Mouse (Mus musculus): ENCODE results near the gene Irgq. TPM values are rescaled to one million over a fixed set of nuclear protein-coding genes. Genes with fewer than 3 reads are reported as not detected.

The Irgq gene
- polyA plus RNA-seq, 1 experiment from 2014 or later: 5.3 TPM

DNA sequence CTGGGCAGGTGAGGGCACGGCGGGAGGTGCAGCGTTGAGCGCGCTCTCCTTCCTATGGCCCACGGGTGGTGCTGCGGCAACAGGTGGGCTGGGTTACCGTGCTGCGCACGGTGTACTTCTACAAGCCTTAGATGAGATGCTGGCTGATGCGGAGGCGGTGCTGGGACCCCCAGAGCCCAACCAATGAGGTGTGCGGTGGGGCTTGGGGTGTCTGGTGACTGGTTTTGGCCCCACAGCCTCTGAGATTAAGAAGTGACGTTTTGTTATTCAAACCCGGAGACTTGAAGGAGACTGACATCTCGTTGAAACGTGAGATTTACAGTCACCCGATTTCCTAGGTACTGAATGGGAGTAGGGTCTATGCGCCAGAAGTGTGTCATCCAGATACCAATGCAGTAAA, 3.8 kb downstream of the Irgq start:
- peaks cover 11% of the 10 kb centered on the region; the same call in 1 of the 2 replicates for H3K4me1 ChIP-seq (replicated peaks)

DNA sequence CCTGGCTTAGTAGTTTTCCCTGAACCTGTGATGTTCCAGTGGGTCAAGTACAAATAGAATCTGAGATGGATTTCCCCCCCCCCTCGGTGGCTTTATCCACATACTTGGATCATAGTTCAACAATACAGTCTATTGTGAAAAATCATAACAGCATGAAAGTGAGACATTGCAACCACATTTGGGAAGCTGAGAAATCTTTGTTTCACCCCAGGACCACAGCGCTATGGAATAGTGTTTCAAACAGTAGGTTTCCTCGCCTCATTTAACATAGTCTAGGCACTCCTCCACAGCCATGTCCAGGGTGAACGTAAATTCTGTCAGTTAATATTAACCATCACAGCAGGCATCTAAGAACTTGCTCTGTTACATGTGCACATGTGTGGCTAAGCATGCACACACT, 6.6 kb downstream of the Irgq start:
- H3K9ac ChIP-seq: no peak overlapping the region
- no peak overlapping the region for H3K27ac ChIP-seq
- no peak overlapping the region for H3K4me2 ChIP-seq (replicated peaks)
- 79% methylated on average over 4 of the region's 4 CpGs for WGBS
- no peak for ATAC-seq
- no peaks in the 10 kb centered on the region for H3K27me3 ChIP-seq (replicated peaks)
- H3K4me1 ChIP-seq (replicated peaks): 0 out of 2 replicates have a peak, but pooled peaks cover 4% of the 10 kb centered on the region
- peaks cover 21% of the 10 kb centered on the region for H3K36me3 ChIP-seq
- H3K4me3 ChIP-seq (replicated peaks): no peak overlapping the region
- no peaks in the 10 kb centered on the region for H3K9me3 ChIP-seq

More for the DNA sequence above, 3.8 kb downstream of the Irgq start:
- Histone ChIP-seq H3K4me2 (replicated peaks) (no peak overlapping the region), H3K9ac (no peak overlapping the region), H3K27ac (no peak overlapping the region), H3K9me3 (no peaks in the 10 kb centered on the region), H3K36me3 (peaks cover 21% of the 10 kb centered on the region), H3K27me3 (replicated peaks) (no peaks in the 10 kb centered on the region), H3K4me3 (replicated peaks) (no peak overlapping the region)
- 58% methylated on average over 19 of the region's 19 CpGs for WGBS
- ATAC-seq: no peak

DNA sequence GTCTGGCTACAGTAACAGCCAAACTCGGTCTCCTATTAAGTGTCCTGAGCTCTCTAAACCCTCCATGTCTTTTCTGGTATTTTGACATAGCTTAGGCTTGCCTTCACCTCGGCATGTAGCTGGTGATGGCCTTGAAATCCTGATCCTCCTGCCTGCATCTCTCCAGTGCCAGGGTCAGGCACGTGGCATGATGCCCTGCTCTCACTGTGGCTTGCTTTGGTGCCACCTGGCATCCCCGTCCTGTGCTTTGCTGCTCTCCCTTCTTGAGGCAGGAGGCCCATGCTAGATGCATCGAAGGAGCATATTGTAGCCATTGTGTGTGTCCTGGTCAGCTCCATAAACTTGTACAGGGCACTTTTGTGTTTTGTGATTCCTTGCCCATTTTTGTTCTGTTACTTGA, 7.1 kb downstream of the Irgq start:
- no peaks in the 10 kb centered on the region for H3K9me3 ChIP-seq
- H3K4me1 ChIP-seq (replicated peaks): 0 out of 2 replicates have a peak, but pooled peaks cover under 1% of the 10 kb centered on the region
- WGBS: 79% methylated on average over 5 of the region's 5 CpGs
- H3K27me3 ChIP-seq (replicated peaks): no peaks in the 10 kb centered on the region
- H3K9ac ChIP-seq: no peak overlapping the region
- H3K4me2 ChIP-seq (replicated peaks): no peak overlapping the region
- H3K27ac ChIP-seq: no peak overlapping the region
- peaks cover 21% of the 10 kb centered on the region for H3K36me3 ChIP-seq
- no peak for ATAC-seq
- H3K4me3 ChIP-seq (replicated peaks): no peak overlapping the region

DNA sequence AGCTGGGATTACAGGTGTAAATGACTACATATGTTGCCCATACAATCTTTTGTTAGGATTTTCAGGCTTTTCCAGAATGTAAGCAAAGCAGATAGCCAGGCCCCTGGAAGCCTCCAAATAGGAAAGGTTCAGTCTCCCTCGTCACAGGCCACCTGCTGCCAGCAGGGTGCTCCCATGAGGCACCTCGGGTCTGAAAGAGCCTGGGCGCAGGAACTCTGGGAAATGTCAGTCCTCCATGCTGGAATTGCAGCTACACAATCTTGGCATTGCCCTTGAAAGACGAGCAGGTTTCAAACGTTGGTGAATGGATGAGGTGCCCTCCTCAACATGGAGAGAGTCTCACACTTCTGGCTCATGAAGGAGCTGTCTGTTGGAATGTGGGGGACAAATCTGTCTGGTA, 7.7 kb downstream of the Irgq start:
- no peaks in the 10 kb centered on the region for H3K4me1 ChIP-seq (replicated peaks)
- no peak overlapping the region for H3K27ac ChIP-seq
- H3K27me3 ChIP-seq (replicated peaks): no peaks in the 10 kb centered on the region
- no peak overlapping the region for H3K4me3 ChIP-seq (replicated peaks)
- H3K9me3 ChIP-seq: no peaks in the 10 kb centered on the region
- no peak for ATAC-seq
- H3K4me2 ChIP-seq (replicated peaks): no peak overlapping the region
- peaks cover 20% of the 10 kb centered on the region for H3K36me3 ChIP-seq
- 37% methylated on average over 5 of the region's 5 CpGs for WGBS
- H3K9ac ChIP-seq: no peak overlapping the region

DNA sequence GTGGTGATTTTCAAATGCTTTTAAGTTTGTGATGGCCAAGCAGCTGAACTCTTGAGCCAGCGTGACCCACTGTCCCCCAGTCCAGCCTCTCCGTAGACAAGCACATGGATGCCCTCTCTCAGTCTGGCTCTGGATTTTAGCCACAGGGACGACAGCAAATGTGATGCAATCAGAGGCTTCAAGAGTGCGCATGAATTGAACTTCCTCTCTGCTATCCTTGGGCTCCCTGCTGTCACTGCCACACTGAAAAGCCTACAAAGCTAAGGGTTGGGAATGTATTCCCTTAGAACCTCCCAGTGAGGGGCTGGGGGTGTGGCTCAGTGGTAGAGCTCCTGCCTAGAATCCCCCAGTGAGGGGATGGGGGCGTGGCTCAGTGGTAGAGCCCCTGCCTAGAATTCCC, 8.2 kb downstream of the Irgq start:
- Histone ChIP-seq H3K4me2 (replicated peaks) (no peak overlapping the region), H3K27me3 (replicated peaks) (no peaks in the 10 kb centered on the region), H3K9ac (no peak overlapping the region), H3K36me3 (peaks cover 14% of the 10 kb centered on the region), H3K4me3 (replicated peaks) (no peak overlapping the region), H3K9me3 (no peaks in the 10 kb centered on the region), H3K4me1 (replicated peaks) (no peaks in the 10 kb centered on the region), H3K27ac (no peak overlapping the region)
- ATAC-seq: no peak
- WGBS: 74% methylated on average over 5 of the region's 5 CpGs

DNA sequence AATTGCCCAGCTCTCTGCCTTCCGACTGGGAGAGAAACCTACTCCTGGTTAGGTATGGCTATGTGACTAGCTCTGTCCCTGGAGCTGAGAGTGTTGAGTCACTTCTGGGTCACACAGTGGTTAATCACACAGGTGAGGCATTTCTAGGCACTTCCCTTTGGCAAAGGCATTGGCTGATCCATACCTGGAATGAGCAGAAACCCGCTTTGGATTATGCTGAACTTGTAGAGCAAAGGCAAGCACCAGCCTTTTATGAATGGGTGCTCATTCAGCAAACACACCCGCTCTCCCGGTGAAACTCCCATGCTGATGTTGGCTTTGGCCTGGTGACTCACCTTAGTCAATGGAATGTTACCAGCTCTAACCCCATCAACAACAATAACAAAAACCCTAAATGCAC, 9.2 kb downstream of the Irgq start:
- H3K27me3 ChIP-seq (replicated peaks): no peaks in the 10 kb centered on the region
- WGBS: 89% methylated on average over 4 of the region's 4 CpGs
- peaks cover 8% of the 10 kb centered on the region; the same call in 1 of the 2 replicates for H3K36me3 ChIP-seq
- H3K4me2 ChIP-seq (replicated peaks): no peak overlapping the region
- no peak overlapping the region for H3K9ac ChIP-seq
- H3K27ac ChIP-seq: no peak overlapping the region
- H3K4me3 ChIP-seq (replicated peaks): no peak overlapping the region
- no peaks in the 10 kb centered on the region for H3K4me1 ChIP-seq (replicated peaks)
- ATAC-seq: no peak
- no peaks in the 10 kb centered on the region for H3K9me3 ChIP-seq

DNA sequence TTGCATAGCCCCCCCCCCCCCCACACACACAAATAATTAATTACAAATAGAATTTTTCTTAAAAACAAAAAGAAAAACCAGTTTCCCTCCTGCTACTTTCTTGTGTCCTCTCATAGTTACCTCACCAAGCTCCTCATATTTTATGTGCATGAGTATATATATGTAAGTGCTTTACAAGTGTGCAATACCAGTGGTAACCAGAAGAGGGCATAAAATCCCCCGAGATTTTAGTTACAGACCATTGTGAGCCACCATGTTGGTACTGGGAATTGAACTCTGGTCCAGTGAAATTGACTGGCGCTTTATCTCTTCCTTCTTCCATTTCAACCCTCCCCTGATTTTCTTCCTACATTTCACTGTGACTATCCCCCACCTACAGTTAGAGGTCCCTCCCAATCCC, 14.0 kb downstream of the Irgq start:
- ATAC-seq: no peak
- peaks cover 12% of the 10 kb centered on the region for H3K4me1 ChIP-seq (replicated peaks)
- no peaks in the 10 kb centered on the region for H3K27me3 ChIP-seq (replicated peaks)
- 84% methylated on average over 2 of the region's 2 CpGs for WGBS
- H3K36me3 ChIP-seq: 0 out of 2 replicates have a peak, but pooled peaks cover 3% of the 10 kb centered on the region
- no peak overlapping the region for H3K4me2 ChIP-seq (replicated peaks)
- no peak overlapping the region for H3K27ac ChIP-seq
- H3K4me3 ChIP-seq (replicated peaks): no peak overlapping the region
- no peak overlapping the region for H3K9ac ChIP-seq
- H3K9me3 ChIP-seq: no peaks in the 10 kb centered on the region

DNA sequence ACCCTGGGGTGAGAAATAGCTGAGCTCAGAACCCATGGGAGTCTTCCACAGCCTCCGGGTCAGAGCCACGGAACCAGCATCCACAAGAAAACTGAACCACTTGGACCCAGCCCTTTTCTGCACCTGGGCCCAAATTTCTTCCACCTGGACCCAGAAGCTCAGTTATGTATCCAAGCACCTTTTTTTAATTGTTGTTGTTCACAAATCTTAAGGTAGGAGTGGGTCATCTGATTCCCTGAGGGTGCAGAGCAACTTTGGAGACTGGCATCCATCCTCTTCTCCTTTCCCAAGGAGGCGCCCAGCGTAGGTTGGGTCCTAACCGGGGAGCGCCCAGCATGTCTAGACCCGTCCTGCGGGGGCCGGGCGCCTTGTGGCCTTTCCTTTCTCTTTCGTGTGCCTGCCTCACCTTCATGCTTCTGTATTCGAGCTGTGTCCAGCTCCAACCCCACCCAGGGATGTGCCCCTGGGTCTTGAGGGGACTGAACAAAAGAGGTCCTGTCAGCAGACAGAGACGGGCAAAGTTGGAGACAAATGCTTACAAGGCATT, 15.7 kb downstream of the Irgq start, which contains the start of the genes Pinlyp and Xrcc1:
TSS of gene Pinlyp (minus strand) at position 51 of the 547 bp plus-strand sequence.
TSS of gene Xrcc1 (plus strand) at position 222 of the 547 bp plus-strand sequence.
- peak; percentile 12; the same call in 1 of the 2 replicates for ATAC-seq
- 0 out of 2 replicates have a peak, but pooled peaks cover 3% of the 10 kb centered on the region for H3K36me3 ChIP-seq
- H3K4me1 ChIP-seq (replicated peaks): peaks cover 12% of the 10 kb centered on the region
- H3K27ac ChIP-seq: peak within 1 kb of the TSS; percentile 71
- peak within 1 kb of the TSS; percentile 77 for H3K4me2 ChIP-seq (replicated peaks)
- H3K4me3 ChIP-seq (replicated peaks): peak within 1 kb of the TSS; percentile 85
- 33% methylated on average over 13 of the region's 13 CpGs for WGBS
- H3K27me3 ChIP-seq (replicated peaks): no peaks in the 10 kb centered on the region
- H3K9ac ChIP-seq: peak within 1 kb of the TSS; percentile 79
- no peaks in the 10 kb centered on the region for H3K9me3 ChIP-seq

DNA sequence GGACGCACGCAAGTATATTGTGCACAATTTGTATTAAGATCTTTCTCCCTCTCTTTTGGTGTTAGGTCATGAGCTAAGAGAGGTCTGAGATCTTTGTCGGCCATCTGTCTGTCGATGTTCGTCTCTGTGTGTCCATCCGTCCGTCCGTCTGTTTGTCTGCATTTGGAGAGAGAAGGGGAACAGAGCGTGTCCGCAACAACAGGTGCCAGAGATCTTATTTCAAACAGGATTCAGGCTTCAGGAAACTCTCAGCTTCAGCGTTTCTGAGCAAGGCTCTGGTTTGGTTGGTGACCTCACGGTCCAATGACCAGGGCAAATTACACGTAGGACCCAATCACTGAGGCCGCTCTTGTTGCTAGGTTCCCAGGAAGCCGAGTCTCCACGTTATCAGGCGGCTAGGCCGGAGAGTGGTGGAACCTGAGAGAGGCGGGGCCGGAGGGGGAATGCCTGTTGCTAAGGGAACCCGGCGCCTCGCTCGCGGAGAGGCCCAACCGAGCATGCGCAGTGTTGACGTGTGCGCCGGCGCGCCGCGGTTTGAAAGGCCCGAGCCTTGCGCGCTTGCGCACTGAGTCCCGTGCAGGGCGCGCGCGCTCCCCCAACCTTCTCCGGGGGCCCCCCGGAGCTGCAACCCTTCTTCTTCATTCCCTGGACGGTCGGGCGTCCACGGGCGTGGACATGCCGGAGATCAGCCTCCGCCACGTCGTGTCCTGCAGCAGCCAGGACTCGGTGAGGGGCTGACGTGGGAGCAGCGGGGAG, 16.3 kb downstream of the Irgq start:
- Histone ChIP-seq H3K27ac (peak overlapping the region; percentile 71), H3K4me2 (replicated peaks) (peak overlapping the region; percentile 77), H3K9ac (peak overlapping the region; percentile 79), H3K27me3 (replicated peaks) (no peaks in the 10 kb centered on the region), H3K9me3 (no peaks in the 10 kb centered on the region), H3K4me1 (replicated peaks) (peaks cover 12% of the 10 kb centered on the region), H3K36me3 (0 out of 2 replicates have a peak, but pooled peaks cover 3% of the 10 kb centered on the region), H3K4me3 (replicated peaks) (peak overlapping the region; percentile 85)
- peak; percentile 100 for ATAC-seq
- WGBS: under 1% methylated on average over 57 of the region's 57 CpGs

DNA sequence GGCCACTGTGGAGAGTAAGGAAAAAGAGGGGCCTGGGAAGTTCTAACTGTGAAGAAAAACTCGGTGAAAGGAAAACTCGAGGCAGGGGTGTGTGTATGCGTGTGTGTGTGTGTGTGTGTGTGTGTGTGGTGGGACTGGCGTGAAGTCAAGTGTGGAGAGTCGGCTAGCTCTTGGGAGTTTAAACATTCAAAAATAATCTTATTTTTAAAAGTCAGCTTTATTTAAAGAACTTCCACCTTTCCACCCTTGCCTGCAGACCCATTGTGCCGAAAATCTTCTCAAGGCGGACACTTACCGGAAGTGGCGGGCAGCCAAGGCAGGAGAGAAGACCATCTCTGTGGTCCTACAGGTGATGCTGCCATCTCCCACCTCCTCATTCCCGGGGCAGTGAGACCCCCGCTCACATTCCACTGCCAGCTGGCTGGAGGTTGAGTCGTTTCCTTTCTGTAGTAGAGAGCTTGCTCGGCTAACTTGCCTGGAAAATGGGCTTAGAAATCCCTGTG, 17.1 kb downstream of the Irgq start:
- Histone ChIP-seq H3K27me3 (replicated peaks) (no peaks in the 10 kb centered on the region), H3K4me1 (replicated peaks) (peaks cover 12% of the 10 kb centered on the region), H3K4me2 (replicated peaks) (peak overlapping the region; percentile 77), H3K27ac (peak overlapping the region; percentile 71; the same call in 1 of the 2 replicates), H3K9ac (peak overlapping the region; percentile 79), H3K4me3 (replicated peaks) (peak overlapping the region; percentile 85), H3K9me3 (no peaks in the 10 kb centered on the region), H3K36me3 (0 out of 2 replicates have a peak, but pooled peaks cover 6% of the 10 kb centered on the region)
- 23% methylated on average over 13 of the region's 13 CpGs for WGBS
- ATAC-seq: no peak

DNA sequence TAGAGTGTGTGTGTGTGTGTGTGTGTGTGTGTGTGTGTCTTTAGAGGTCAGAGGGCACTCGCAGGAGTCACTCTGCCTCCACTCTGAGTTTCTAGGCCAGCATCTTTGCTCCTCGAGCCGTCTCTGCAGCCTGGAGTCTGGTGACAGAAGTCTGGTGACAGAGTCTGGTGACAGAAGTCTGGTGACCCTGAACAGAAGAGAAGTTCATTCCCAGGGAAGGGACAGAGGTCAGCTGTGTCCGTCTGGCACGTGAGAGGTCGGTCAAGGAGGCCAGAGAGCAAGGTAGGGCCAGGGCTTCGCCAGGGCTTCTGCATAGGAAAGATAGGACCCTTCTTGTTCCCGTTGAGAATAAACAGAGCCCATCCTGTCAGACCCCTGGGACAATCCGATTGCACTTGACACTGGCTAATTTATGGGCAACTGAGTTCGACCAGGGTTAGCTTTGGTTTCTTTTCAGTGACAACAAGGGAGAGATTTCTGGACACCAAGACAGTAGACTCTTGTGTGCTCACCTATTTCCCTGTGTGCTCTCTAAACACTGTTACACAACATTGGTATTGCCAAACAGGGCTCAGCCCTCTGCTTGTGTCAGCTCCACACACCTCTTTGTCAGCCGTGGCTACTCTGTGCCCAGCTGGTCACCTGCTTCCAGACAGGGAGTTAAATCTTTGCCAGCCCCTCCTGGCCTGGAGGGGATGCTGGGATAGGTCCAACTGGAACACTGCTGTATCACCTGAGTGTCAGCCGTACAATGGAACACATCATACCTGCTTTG, 21.7 kb downstream of the Irgq start:
- no peak for ATAC-seq
- H3K36me3 ChIP-seq: 0 out of 2 replicates have a peak, but pooled peaks cover 12% of the 10 kb centered on the region
- H3K4me2 ChIP-seq (replicated peaks): no peak overlapping the region
- H3K4me1 ChIP-seq (replicated peaks): peaks cover 7% of the 10 kb centered on the region
- no peaks in the 10 kb centered on the region for H3K27me3 ChIP-seq (replicated peaks)
- no peak overlapping the region for H3K4me3 ChIP-seq (replicated peaks)
- 74% methylated on average over 12 of the region's 12 CpGs for WGBS
- H3K9ac ChIP-seq: no peak overlapping the region
- no peak overlapping the region for H3K27ac ChIP-seq
- no peaks in the 10 kb centered on the region for H3K9me3 ChIP-seq

DNA sequence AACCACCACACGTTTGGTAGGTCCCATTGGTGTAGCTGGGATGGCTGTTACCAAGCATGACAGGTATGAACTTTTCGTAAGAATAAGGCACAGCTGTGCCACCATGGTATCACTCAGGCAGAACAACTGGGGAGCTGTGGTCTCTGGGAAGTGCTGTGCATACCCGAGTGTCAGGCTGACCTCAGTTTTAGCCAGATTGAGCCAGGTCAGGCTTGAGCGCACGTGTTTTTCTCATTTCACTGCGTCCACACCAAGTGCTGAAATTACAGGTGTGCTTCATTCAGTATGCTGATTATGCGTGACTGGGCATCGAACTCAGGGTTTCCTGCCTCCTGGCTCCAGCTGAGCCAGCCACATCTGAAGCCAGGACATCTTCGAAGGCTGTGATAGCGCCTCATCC, 25.3 kb downstream of the Irgq start:
- no peaks in the 10 kb centered on the region for H3K27me3 ChIP-seq (replicated peaks)
- H3K4me2 ChIP-seq (replicated peaks): no peak overlapping the region
- WGBS: 92% methylated on average over 10 of the region's 10 CpGs
- no peak for ATAC-seq
- H3K4me1 ChIP-seq (replicated peaks): no peaks in the 10 kb centered on the region
- no peak overlapping the region for H3K27ac ChIP-seq
- H3K36me3 ChIP-seq: 0 out of 2 replicates have a peak, but pooled peaks cover 14% of the 10 kb centered on the region
- H3K4me3 ChIP-seq (replicated peaks): no peak overlapping the region
- no peaks in the 10 kb centered on the region for H3K9me3 ChIP-seq
- H3K9ac ChIP-seq: no peak overlapping the region
